Mouse (Mus musculus) hindbrain, embryonic 15.5 days (tissue): ENCODE results near the gene Cd83. TPM values are rescaled to one million over a fixed set of nuclear protein-coding genes. Genes with fewer than 3 reads are reported as not detected.
A peak's percentile ranks its signal among the peaks of the same experiment; 100 is the strongest.

Source experiments
- ATAC-seq: fragments of 200-750 bp; cut with Nextera tagmentation; 2 replicates; pipeline ENCODE4 v1.8.0; 2017; ENCODE audit warnings: low read depth, moderate number of reproducible peaks, moderate TSS enrichment; ENCODE audit not compliant: low FRiP score
- H3K27ac ChIP-seq: fragments of 300-500 bp; sonication (generic); replicated peaks from 2 replicates; pipeline ENCODE4 v1.5.1; 2015; ENCODE audit warnings: mild to moderate bottlenecking, inconsistent platforms
- H3K27me3 ChIP-seq: fragments of 300-500 bp; sonication (generic); 2 replicates; pipeline ENCODE4 v1.6.1; 2015; ENCODE audit warnings: control low read depth, inconsistent platforms
- H3K36me3 ChIP-seq: fragments of 300-500 bp; sonication (generic); 2 replicates; pipeline ENCODE4 v1.6.1; 2015; ENCODE audit warnings: control low read depth, inconsistent platforms
- H3K4me1 ChIP-seq: fragments of 300-500 bp; sonication (generic); replicated peaks from 2 replicates; pipeline ENCODE4 v1.6.1; 2015; ENCODE audit warnings: control low read depth, inconsistent platforms
- H3K4me2 ChIP-seq: fragments of 300-500 bp; sonication (generic); 2 replicates; pipeline ENCODE4 v1.6.1; 2015; ENCODE audit warnings: moderate library complexity, mild to moderate bottlenecking, inconsistent platforms
- H3K4me3 ChIP-seq: fragments of 300-500 bp; sonication (generic); 2 replicates; pipeline ENCODE4 v1.5.1; 2015; ENCODE audit warnings: mild to moderate bottlenecking, inconsistent platforms
- H3K9ac ChIP-seq: fragments of 300-500 bp; sonication (generic); 2 replicates; pipeline ENCODE4 v1.6.1; 2015; ENCODE audit warnings: inconsistent platforms
- H3K9me3 ChIP-seq: fragments of 300-500 bp; sonication (generic); 2 replicates; pipeline ENCODE4 v1.6.1; 2016; ENCODE audit warnings: control low read depth, inconsistent platforms
- WGBS: fragments of 180-500 bp; shearing (Covaris S2); methylation state at CpG from one replicate; pipeline ENCODE4 v1.1.7; 2015; 5-methylcytosine and 5-hydroxymethylcytosine counted together
- polyA plus RNA-seq: library from polyadenylated mRNA; unstranded; fragments of >200 nt; fragmentation: Nextera tagmentation; extraction: Ambion mirVana; gene quantifications from 2 replicates; pipeline ENCODE4 v1.2.1, GENCODE M21; 2015

The Cd83 gene
- 28.5 and 28.9 TPM in 2 replicates for polyA plus RNA-seq

- H3K27me3 ChIP-seq = peaks cover 10% of the 10 kb centered on the region; the same call in 1 of the 2 replicates
- no peaks in the 10 kb centered on the region for H3K36me3 ChIP-seq
- peak within 1 kb of the TSS; percentile 70 for H3K4me3 ChIP-seq
- WGBS = 3% methylated on average over 73 of the region's 73 CpGs
- no peaks in the 10 kb centered on the region for H3K9me3 ChIP-seq
- peaks cover 25% of the 10 kb centered on the region for H3K4me1 ChIP-seq
- H3K27ac ChIP-seq = peak within 1 kb of the TSS; percentile 65
- peak within 1 kb of the TSS; percentile 73 for H3K9ac ChIP-seq
- ATAC-seq = peak; percentile 81
- peak within 1 kb of the TSS; percentile 97 for H3K4me2 ChIP-seq
Measured at GRCm38 (mm10) chr13:43784725-43785711, at the start of gene Cd83. Gene Cd83 (plus strand): TSS chr13:43784775.

GRCm38 (mm10) chr13:43739598-43740275, 44.8 kb upstream of the Cd83 start:
- Histone ChIP-seq H3K4me3 (no peak overlapping the region), H3K9ac (no peak overlapping the region), H3K36me3 (no peaks in the 10 kb centered on the region), H3K27me3 (no peaks in the 10 kb centered on the region), H3K9me3 (no peaks in the 10 kb centered on the region), H3K27ac (no peak overlapping the region), H3K4me1 (peaks cover 6% of the 10 kb centered on the region; the same call in 1 of the 2 replicates), H3K4me2 (no peak overlapping the region)
- WGBS = 22% methylated on average over 15 of the region's 15 CpGs
- peak; percentile 85 for ATAC-seq

GRCm38 (mm10) chr13:43740276-43740608, 44.3 kb upstream of the Cd83 start:
- no peak overlapping the region for H3K9ac ChIP-seq
- WGBS = 37% methylated on average over 7 of the region's 7 CpGs
- H3K27ac ChIP-seq = no peak overlapping the region
- 0 out of 2 replicates have a peak, but pooled peaks have one; percentile 44 for ATAC-seq
- no peaks in the 10 kb centered on the region for H3K9me3 ChIP-seq
- no peak overlapping the region for H3K4me3 ChIP-seq
- H3K27me3 ChIP-seq = no peaks in the 10 kb centered on the region
- no peak overlapping the region for H3K4me2 ChIP-seq
- H3K4me1 ChIP-seq = 0 out of 2 replicates have a peak, but pooled peaks cover 3% of the 10 kb centered on the region
- H3K36me3 ChIP-seq = no peaks in the 10 kb centered on the region

GRCm38 (mm10) chr13:43742677-43743076, 41.9 kb upstream of the Cd83 start:
- Histone ChIP-seq H3K9ac (no peak overlapping the region), H3K4me1 (0 out of 2 replicates have a peak, but pooled peaks cover 3% of the 10 kb centered on the region), H3K4me3 (no peak overlapping the region), H3K36me3 (no peaks in the 10 kb centered on the region), H3K27ac (no peak overlapping the region), H3K4me2 (no peak overlapping the region), H3K27me3 (no peaks in the 10 kb centered on the region), H3K9me3 (no peaks in the 10 kb centered on the region)
- no peak for ATAC-seq
- WGBS = 72% methylated on average over 3 of the region's 3 CpGs

- ATAC-seq = no peak
- WGBS = 80% methylated on average over 7 of the region's 7 CpGs
Measured at GRCm38 (mm10) chr13:43744259-43744658, 40.3 kb upstream of the Cd83 start.

GRCm38 (mm10) chr13:43750301-43750700, 34.3 kb upstream of the Cd83 start:
- WGBS = 84% methylated on average over 3 of the region's 3 CpGs
- Histone ChIP-seq H3K36me3 (no peaks in the 10 kb centered on the region), H3K9ac (no peak overlapping the region), H3K27ac (no peak overlapping the region), H3K4me2 (no peak overlapping the region), H3K4me1 (0 out of 2 replicates have a peak, but pooled peaks cover 5% of the 10 kb centered on the region), H3K4me3 (no peak overlapping the region), H3K27me3 (no peaks in the 10 kb centered on the region), H3K9me3 (no peaks in the 10 kb centered on the region)
- no peak for ATAC-seq

More at GRCm38 (mm10) chr13:43744259-43744658, 40.3 kb upstream of the Cd83 start:
- Histone ChIP-seq H3K27me3 (no peaks in the 10 kb centered on the region), H3K36me3 (no peaks in the 10 kb centered on the region), H3K9ac (no peak overlapping the region), H3K27ac (no peak overlapping the region), H3K9me3 (no peaks in the 10 kb centered on the region), H3K4me2 (no peak overlapping the region), H3K4me3 (no peak overlapping the region), H3K4me1 (0 out of 2 replicates have a peak, but pooled peaks cover 3% of the 10 kb centered on the region)

GRCm38 (mm10) chr13:43750966-43751365, 33.6 kb upstream of the Cd83 start:
- no peak for ATAC-seq
- 94% methylated on average over 6 of the region's 6 CpGs for WGBS
- H3K9me3 ChIP-seq = no peaks in the 10 kb centered on the region
- H3K27ac ChIP-seq = no peak overlapping the region
- no peaks in the 10 kb centered on the region for H3K27me3 ChIP-seq
- no peak overlapping the region for H3K4me2 ChIP-seq
- H3K9ac ChIP-seq = no peak overlapping the region
- no peak overlapping the region for H3K4me3 ChIP-seq
- H3K36me3 ChIP-seq = no peaks in the 10 kb centered on the region
- 0 out of 2 replicates have a peak, but pooled peaks cover 5% of the 10 kb centered on the region for H3K4me1 ChIP-seq

- no peak overlapping the region for H3K9ac ChIP-seq
- H3K4me2 ChIP-seq = no peak overlapping the region
- no peak for ATAC-seq
- H3K27ac ChIP-seq = no peak overlapping the region
- 0 out of 2 replicates have a peak, but pooled peaks cover 5% of the 10 kb centered on the region for H3K4me1 ChIP-seq
- no peaks in the 10 kb centered on the region for H3K27me3 ChIP-seq
- 87% methylated on average over 7 of the region's 7 CpGs for WGBS
- H3K9me3 ChIP-seq = no peaks in the 10 kb centered on the region
- H3K4me3 ChIP-seq = no peak overlapping the region
- H3K36me3 ChIP-seq = no peaks in the 10 kb centered on the region
Measured at GRCm38 (mm10) chr13:43752407-43752806, 32.2 kb upstream of the Cd83 start.

- ATAC-seq = no peak
- WGBS = 27% methylated on average over 9 of the region's 9 CpGs
Measured at GRCm38 (mm10) chr13:43753652-43754051, 30.9 kb upstream of the Cd83 start.

GRCm38 (mm10) chr13:43754455-43755128, 30.0 kb upstream of the Cd83 start:
- ATAC-seq = no peak
- 96% methylated on average over 3 of the region's 3 CpGs for WGBS
- no peak overlapping the region for H3K4me3 ChIP-seq
- no peaks in the 10 kb centered on the region for H3K36me3 ChIP-seq
- no peak overlapping the region for H3K9ac ChIP-seq
- 0 out of 2 replicates have a peak, but pooled peaks cover 5% of the 10 kb centered on the region for H3K4me1 ChIP-seq
- no peaks in the 10 kb centered on the region for H3K9me3 ChIP-seq
- no peak overlapping the region for H3K4me2 ChIP-seq
- no peak overlapping the region for H3K27ac ChIP-seq
- H3K27me3 ChIP-seq = no peaks in the 10 kb centered on the region

More at GRCm38 (mm10) chr13:43753652-43754051, 30.9 kb upstream of the Cd83 start:
- no peaks in the 10 kb centered on the region for H3K36me3 ChIP-seq
- no peak overlapping the region for H3K27ac ChIP-seq
- 0 out of 2 replicates have a peak, but pooled peaks cover 5% of the 10 kb centered on the region for H3K4me1 ChIP-seq
- H3K4me3 ChIP-seq = no peak overlapping the region
- H3K9ac ChIP-seq = no peak overlapping the region
- no peaks in the 10 kb centered on the region for H3K9me3 ChIP-seq
- H3K27me3 ChIP-seq = no peaks in the 10 kb centered on the region
- no peak overlapping the region for H3K4me2 ChIP-seq

GRCm38 (mm10) chr13:43755573-43755972, 29.0 kb upstream of the Cd83 start:
- Histone ChIP-seq H3K27ac (no peak overlapping the region), H3K9me3 (no peaks in the 10 kb centered on the region), H3K36me3 (no peaks in the 10 kb centered on the region), H3K4me3 (no peak overlapping the region), H3K9ac (no peak overlapping the region), H3K4me1 (0 out of 2 replicates have a peak, but pooled peaks cover 5% of the 10 kb centered on the region), H3K27me3 (no peaks in the 10 kb centered on the region), H3K4me2 (no peak overlapping the region)
- ATAC-seq = no peak
- 72% methylated on average over 7 of the region's 7 CpGs for WGBS
